ENCODE assay signal across 8 mouse cellular contexts in genomic region chr3:95173256-95173949, GRCm38 (mm10). TPM values are rescaled to one million over a fixed set of nuclear protein-coding genes. Genes with fewer than 3 reads are reported as not detected.
DNase-seq lines count a peak whose midpoint lies in the region; ATAC-seq and TF ChIP-seq lines count a peak whose summit lies in the region.

No protein-coding gene starts in this region.

- TF ChIP-seq POLR2A in brain, embryonic 14.5 days (IDR thresholded peaks at IDR 0.05; ENCODE audit: borderline replicate concordance, extremely low read depth, insufficient read depth, insufficient read length, poor library complexity, severe bottlenecking), result no peak

- no peak overlapping the region; the same call in 1 of the 2 replicates for H3K9ac ChIP-seq in lung, postnatal 0 days (replicated peaks; ENCODE audit: low read depth)
- 0 out of 2 replicates have a peak overlapping the region, but pooled peaks have one; percentile 28 for H3K9ac ChIP-seq in stomach, embryonic 14.5 days (replicated peaks; ENCODE audit: low read depth, low read length)

- peak; percentile 37 for DNase-seq in left cerebral cortex, postnatal 4 days
- no peak for DNase-seq in left cerebral cortex, adult 11 months (ENCODE audit: low spot score)
- peak; percentile 45 for DNase-seq in brain, embryonic 14.5 days (ENCODE audit: low read depth)
- peak; percentile 13 to 26 for DNase-seq in heart, adult 9 months (ENCODE audit: low spot score in 2 of 2)
- peak; percentile 53 for DNase-seq in kidney, adult 18-20 months
- DNase-seq in lung, postnatal 0 days (ENCODE audit: low spot score), result no peak
- no peak for DNase-seq in layer of hippocampus, postnatal 36 days

- no peak overlapping the region for H3K27ac ChIP-seq in lung, postnatal 0 days (ENCODE audit: low read length)
- no peak overlapping the region for H3K27ac ChIP-seq in stomach, embryonic 14.5 days (ENCODE audit: low read length)

- peaks cover 3% of the 10 kb centered on the region; the same call in 1 of the 2 replicates for H3K36me3 ChIP-seq in lung, postnatal 0 days (ENCODE audit: insufficient read depth, low read length)
- H3K36me3 ChIP-seq in stomach, embryonic 14.5 days (ENCODE audit: control insufficient read depth, insufficient read depth, low read length), result peaks cover 34% of the 10 kb centered on the region

- 9% methylated on average over 56 of the region's 58 CpGs for WGBS in lung, postnatal 0 days
- WGBS in stomach, embryonic 14.5 days, result 14% methylated on average over 58 of the region's 58 CpGs

- H3K4me2 ChIP-seq in lung, postnatal 0 days (replicated peaks; ENCODE audit: low read depth, low read length), result peak overlapping the region; percentile 69
- peak overlapping the region; percentile 49 for H3K4me2 ChIP-seq in stomach, embryonic 14.5 days (replicated peaks; ENCODE audit: low read depth, low read length)

- no peak for TF ChIP-seq CTCF in brain, embryonic 14.5 days (IDR thresholded peaks at IDR 0.05; ENCODE audit: borderline replicate concordance, extremely low read depth, insufficient read depth, insufficient read length)
- TF ChIP-seq CTCF in lung, postnatal 0 days (IDR thresholded peaks at IDR 0.05), result no peak

- H3K4me1 ChIP-seq in lung, postnatal 0 days (ENCODE audit: insufficient read depth, low read depth, low read length), result 0 out of 2 replicates have a peak, but pooled peaks cover 6% of the 10 kb centered on the region
- 0 out of 2 replicates have a peak, but pooled peaks cover 8% of the 10 kb centered on the region for H3K4me1 ChIP-seq in stomach, embryonic 14.5 days (ENCODE audit: control insufficient read depth, insufficient read depth, low read length)

- intact Hi-C loops in left cerebral cortex, postnatal 4 days (cut with DNase I), result no loop called here

- H3K4me3 ChIP-seq in lung, postnatal 0 days (ENCODE audit: low read depth, low read length), result peak overlapping the region; percentile 41
- H3K4me3 ChIP-seq in stomach, embryonic 14.5 days (ENCODE audit: low read depth, low read length), result peak overlapping the region; percentile 31

- H3K9me3 ChIP-seq in lung, postnatal 0 days (ENCODE audit: low read length), result no peaks in the 10 kb centered on the region
- H3K9me3 ChIP-seq in stomach, embryonic 14.5 days (ENCODE audit: control insufficient read depth, low read depth, low read length), result no peaks in the 10 kb centered on the region

- ATAC-seq in lung, postnatal 0 days, result peak; percentile 43
- no peak for ATAC-seq in stomach, embryonic 14.5 days (ENCODE audit: insufficient number of reproducible peaks, insufficient read depth, low FRiP score, low read depth)

- no peak for TF ChIP-seq EP300 in lung, postnatal 0 days (IDR thresholded peaks at IDR 0.05)

- peaks cover 11% of the 10 kb centered on the region for H3K27me3 ChIP-seq in lung, postnatal 0 days (replicated peaks; ENCODE audit: insufficient read depth, low read length)
- H3K27me3 ChIP-seq in stomach, embryonic 14.5 days (ENCODE audit: control insufficient read depth, insufficient read depth, low read length), result peaks cover 14% of the 10 kb centered on the region

RNA-seq across cellular contexts. Expression of gene Sema6c, which starts 13.1 kb away (rescaled TPM):
- 100 to 1,000 TPM; 141 to 155 TPM for total RNA-seq in left cerebral cortex, postnatal 4 days (2021)
- 138 and 164 TPM in 2 replicates for polyA plus RNA-seq in brain, embryonic 14.5 days (2012; rRNA removed)
- 1.3 and 1.8 TPM in 2 replicates for polyA plus RNA-seq in lung, postnatal 0 days (2015; fragmentation: Nextera tagmentation; extraction: Ambion mirVana)
- polyA plus RNA-seq in stomach, embryonic 14.5 days (2014; fragmentation: Nextera tagmentation; extraction: Ambion mirVana), result 5.8 and 6.7 TPM in 2 replicates
- total RNA-seq in layer of hippocampus, postnatal 36 days (2021), result 10 to 100 TPM; 36.1 to 41.0 TPM

RNA-seq across cellular contexts. Expression of gene Tnfaip8l2, which starts 31.2 kb away (rescaled TPM):
- total RNA-seq in left cerebral cortex, postnatal 4 days (2021), result under 1 TPM; 0.74 to 0.92 TPM
- 2.3 and 2.4 TPM in 2 replicates for polyA plus RNA-seq in brain, embryonic 14.5 days (2012; rRNA removed)
- 9.0 and 9.7 TPM in 2 replicates for polyA plus RNA-seq in lung, postnatal 0 days (2015; fragmentation: Nextera tagmentation; extraction: Ambion mirVana)
- 4.2 and 4.7 TPM in 2 replicates for polyA plus RNA-seq in stomach, embryonic 14.5 days (2014; fragmentation: Nextera tagmentation; extraction: Ambion mirVana)
- total RNA-seq in layer of hippocampus, postnatal 36 days (2021), result 1 to 10 TPM; 1.2 to 1.6 TPM

RNA-seq across cellular contexts. Expression of gene Lysmd1, which starts 39.5 kb away (rescaled TPM):
- 10 to 100 TPM; 19.8 to 23.0 TPM for total RNA-seq in left cerebral cortex, postnatal 4 days (2021)
- polyA plus RNA-seq in brain, embryonic 14.5 days (2012; rRNA removed), result 23.7 and 27.4 TPM in 2 replicates
- polyA plus RNA-seq in lung, postnatal 0 days (2015; fragmentation: Nextera tagmentation; extraction: Ambion mirVana), result 13.3 and 14.0 TPM in 2 replicates
- polyA plus RNA-seq in stomach, embryonic 14.5 days (2014; fragmentation: Nextera tagmentation; extraction: Ambion mirVana), result 9.2 and 10.9 TPM in 2 replicates
- total RNA-seq in layer of hippocampus, postnatal 36 days (2021), result 10 to 100 TPM; 16.8 to 18.1 TPM

RNA-seq across cellular contexts. Expression of gene Scnm1, which starts 39.6 kb away (rescaled TPM):
- 10 to 100 TPM; 39.9 to 43.2 TPM for total RNA-seq in left cerebral cortex, postnatal 4 days (2021)
- polyA plus RNA-seq in brain, embryonic 14.5 days (2012; rRNA removed), result 101 and 136 TPM in 2 replicates
- 51.8 and 54.1 TPM in 2 replicates for polyA plus RNA-seq in lung, postnatal 0 days (2015; fragmentation: Nextera tagmentation; extraction: Ambion mirVana)
- 67.7 and 73.7 TPM in 2 replicates for polyA plus RNA-seq in stomach, embryonic 14.5 days (2014; fragmentation: Nextera tagmentation; extraction: Ambion mirVana)
- 10 to 100 TPM; 49.5 to 50.4 TPM for total RNA-seq in layer of hippocampus, postnatal 36 days (2021)

RNA-seq across cellular contexts. Expression of gene Gabpb2, which starts 44.3 kb away (rescaled TPM):
- 1 to 10 TPM; 9.0 TPM for total RNA-seq in left cerebral cortex, postnatal 4 days (2021)
- polyA plus RNA-seq in brain, embryonic 14.5 days (2012; rRNA removed), result 14.4 and 14.7 TPM in 2 replicates
- 4.3 and 4.7 TPM in 2 replicates for polyA plus RNA-seq in lung, postnatal 0 days (2015; fragmentation: Nextera tagmentation; extraction: Ambion mirVana)
- polyA plus RNA-seq in stomach, embryonic 14.5 days (2014; fragmentation: Nextera tagmentation; extraction: Ambion mirVana), result 15.1 and 18.4 TPM in 2 replicates
- 10 to 100 TPM; 13.9 to 18.1 TPM for total RNA-seq in layer of hippocampus, postnatal 36 days (2021)

Comparison
In these comparisons a context has a peak if more than half of its experiments do, and no peak if none do; other contexts are left out.
1. DNase-seq: peak in left cerebral cortex, postnatal 4 days (single experiment), brain, embryonic 14.5 days (single experiment), heart, adult 9 months (2 of 2) and kidney, adult 18-20 months (single experiment); none in left cerebral cortex, adult 11 months (single experiment), lung, postnatal 0 days (single experiment) and layer of hippocampus, postnatal 36 days (0 of 2).
2. RNA of gene Sema6c, which starts 13.1 kb away (polyA plus RNA-seq): 138 to 164 TPM in brain, embryonic 14.5 days; 5.8 to 6.7 TPM in stomach, embryonic 14.5 days and 1.3 to 1.8 TPM in lung, postnatal 0 days; every median in the first group is over 10 times any median in the second.